Mouse (Mus musculus): ENCODE data around the gene Rnf128.

DNA sequence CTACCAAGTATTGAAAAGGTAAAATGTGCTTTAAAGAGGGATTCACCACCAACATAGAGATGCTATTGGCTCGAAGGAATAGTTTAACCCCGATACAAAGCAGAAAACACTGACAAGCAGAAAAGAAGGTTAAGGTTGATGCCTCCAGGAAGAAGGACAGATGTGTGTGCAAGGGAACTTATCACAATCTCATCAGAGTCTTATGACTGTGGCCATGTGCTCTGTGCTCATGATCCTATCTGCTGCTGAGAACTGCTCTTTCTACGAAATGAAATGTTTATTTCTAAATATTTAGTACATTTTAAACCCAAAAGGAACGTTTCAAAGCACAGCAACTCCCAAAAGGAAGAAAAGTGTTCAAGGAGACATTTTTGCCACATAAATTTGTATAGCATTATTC, 30.8 kb upstream of the Rnf128 start:
- TF ChIP-seq POLR2A (IDR thresholded peaks at IDR 0.05; ENCODE audit: control insufficient read depth, low read depth, low read length), result no peak
- no peak for TF ChIP-seq CTCF (IDR thresholded peaks at IDR 0.05; ENCODE audit: control insufficient read depth, insufficient read depth, insufficient replicate concordance, low read depth, low read length)

Data from testis, adult 2 months (tissue).